Mouse (Mus musculus) erythroblast, embryonic 14.5 days (primary cell): ENCODE data around the gene Tmie. TPM values are rescaled to one million over a fixed set of nuclear protein-coding genes. Genes with fewer than 3 reads are reported as not detected.
"Not testable (repeated sequence)": the region's sequence is repeated elsewhere in the genome, so short reads cannot be mapped to it uniquely, and the experiment has no call there.

Experiments used
- H3K27me3 ChIP-seq: 2 replicates; pipeline ENCODE4 v1.6.1; 2012; ENCODE audit warnings: inconsistent platforms; ENCODE audit not compliant: control insufficient read depth
- H3K36me3 ChIP-seq: 2 replicates; pipeline ENCODE4 v1.6.1; 2012; ENCODE audit warnings: mild to moderate bottlenecking, inconsistent platforms; ENCODE audit not compliant: control insufficient read depth
- H3K4me1 ChIP-seq: 2 replicates; pipeline ENCODE4 v1.6.1; 2012; ENCODE audit warnings: inconsistent platforms; ENCODE audit not compliant: control insufficient read depth
- H3K4me3 ChIP-seq: replicated peaks from 2 replicates; pipeline ENCODE3; 2012; ENCODE audit warnings: moderate library complexity, mild to moderate bottlenecking, inconsistent platforms
- H3K9me3 ChIP-seq: 2 replicates; pipeline ENCODE4 v1.6.1; 2012; ENCODE audit warnings: low read length, inconsistent platforms, mixed read lengths; ENCODE audit not compliant: control insufficient read depth
- GATA1 ChIP-seq: IDR thresholded peaks from 2 replicates; pipeline ENCODE4 v1.6.1; 2012; ENCODE audit warnings: low read length, inconsistent platforms, mixed read lengths
- TAL1 ChIP-seq: IDR thresholded peaks from 3 replicates; pipeline ENCODE4 v1.6.1; 2012; ENCODE audit warnings: low read length, inconsistent platforms, mixed read lengths
- polyA plus RNA-seq: library from polyadenylated mRNA; stranded (reverse); fragments of >175 nt; gene quantifications from 2 replicates; pipeline ENCODE4 v1.2.3, GENCODE M21; 2012

The Tmie gene
- polyA plus RNA-seq, 1 experiment = not detected

DNA sequence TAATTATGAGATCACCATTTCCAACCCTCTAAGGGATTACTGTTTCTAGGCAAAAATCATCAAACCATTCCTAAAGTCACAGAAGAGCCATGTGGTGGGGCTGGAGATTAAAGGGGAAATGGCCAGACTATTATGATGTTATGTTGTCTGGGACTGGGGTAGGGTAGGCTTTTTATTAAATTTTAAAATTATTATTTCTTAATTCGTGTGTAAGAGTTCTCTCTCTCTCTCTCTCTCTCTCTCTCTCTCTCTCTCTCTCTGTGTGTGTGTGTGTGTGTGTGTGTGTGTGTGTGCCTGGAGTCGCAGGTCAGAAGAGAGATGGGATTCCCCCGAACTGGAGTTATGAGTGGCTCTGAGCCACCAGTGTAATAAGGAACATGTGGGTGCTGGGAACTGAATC lies 53.5 kb downstream of the Tmie start, which contains the start of gene Prss43:
TSS of gene Prss43 (plus strand) at position 301 of the 400 bp plus-strand sequence.
- H3K27me3 ChIP-seq = 0 out of 2 replicates have a peak, but pooled peaks cover 2% of the 10 kb centered on the region
- no peaks in the 10 kb centered on the region for H3K36me3 ChIP-seq
- H3K4me3 ChIP-seq = no peak within 1 kb of the TSS
- no peak for TF ChIP-seq TAL1
- no peak for TF ChIP-seq GATA1
- H3K4me1 ChIP-seq = no peaks in the 10 kb centered on the region
- H3K9me3 ChIP-seq = no peaks in the 10 kb centered on the region

DNA sequence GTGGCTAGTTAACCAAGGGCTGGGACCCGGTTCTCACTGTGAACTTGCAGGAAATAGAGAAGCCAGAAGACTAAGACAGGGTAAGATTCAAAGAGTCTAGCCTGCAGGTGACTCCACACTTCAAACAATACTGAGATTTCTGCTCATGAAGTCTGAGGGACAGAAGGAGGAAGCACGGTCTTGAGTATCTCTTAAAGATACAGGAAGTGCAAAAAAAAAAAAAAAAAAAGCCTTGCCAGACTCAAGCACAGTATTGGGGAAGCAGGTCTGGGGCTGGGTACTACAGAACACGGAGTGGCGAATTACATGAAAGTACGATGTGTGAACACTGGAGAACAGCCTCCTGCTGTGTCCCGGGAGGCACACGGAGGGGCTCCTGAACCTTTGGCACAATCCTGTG lies 54.1 kb downstream of the Tmie start:
- no peaks in the 10 kb centered on the region for H3K4me1 ChIP-seq
- H3K36me3 ChIP-seq = no peaks in the 10 kb centered on the region
- H3K27me3 ChIP-seq = 0 out of 2 replicates have a peak, but pooled peaks cover 2% of the 10 kb centered on the region
- no peaks in the 10 kb centered on the region for H3K9me3 ChIP-seq
- H3K4me3 ChIP-seq = no peak overlapping the region
- no peak for TF ChIP-seq GATA1
- TF ChIP-seq TAL1 = no peak

DNA sequence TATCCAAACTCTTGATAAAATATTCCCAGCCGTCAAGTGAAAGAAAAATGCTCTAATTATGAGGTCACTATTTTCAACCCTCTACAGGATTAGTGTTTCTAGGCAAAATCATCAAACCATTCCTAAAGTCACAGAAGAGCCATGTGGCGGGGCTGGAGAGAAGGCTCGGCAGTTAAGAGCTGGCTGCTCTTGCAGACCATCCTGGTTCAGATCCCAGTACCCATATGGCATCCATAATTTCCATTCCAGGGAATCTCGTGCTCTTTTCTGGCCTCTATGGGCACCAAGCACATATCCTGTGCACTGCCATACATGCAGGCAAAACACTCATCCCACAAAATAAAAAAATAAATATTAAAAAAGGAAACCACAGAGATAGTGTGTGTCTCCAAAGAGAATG lies 54.5 kb downstream of the Tmie start:
- H3K36me3 ChIP-seq = no peaks in the 10 kb centered on the region
- H3K4me1 ChIP-seq = no peaks in the 10 kb centered on the region
- TF ChIP-seq TAL1 = no peak
- no peak for TF ChIP-seq GATA1
- no peaks in the 10 kb centered on the region for H3K9me3 ChIP-seq
- H3K27me3 ChIP-seq = 0 out of 2 replicates have a peak, but pooled peaks cover 2% of the 10 kb centered on the region
- H3K4me3 ChIP-seq = no peak overlapping the region

DNA sequence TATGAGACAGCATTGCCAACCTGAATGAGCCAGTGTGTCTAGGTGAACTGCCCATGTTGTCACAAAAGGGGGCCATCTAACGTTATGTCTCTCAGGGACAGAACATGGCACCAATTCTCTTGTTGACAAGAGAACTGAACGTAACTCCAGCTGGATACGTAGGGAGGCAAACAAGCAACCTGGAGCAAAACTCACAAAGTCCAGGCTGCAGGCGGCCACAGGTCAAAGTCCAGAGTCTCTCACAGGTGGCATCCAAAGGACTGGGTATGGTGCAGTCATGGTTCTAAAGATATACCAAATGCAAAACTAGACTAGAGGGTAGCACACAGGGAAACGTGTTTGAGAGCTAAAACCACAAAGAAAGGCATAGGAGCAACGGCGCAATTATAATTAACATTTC lies 58.5 kb downstream of the Tmie start:
- Histone ChIP-seq H3K36me3 (no peaks in the 10 kb centered on the region), H3K4me1 (no peaks in the 10 kb centered on the region), H3K4me3 (no peak overlapping the region), H3K27me3 (no peaks in the 10 kb centered on the region; the same call in 1 of the 2 replicates), H3K9me3 (no peaks in the 10 kb centered on the region)
- no peak for TF ChIP-seq TAL1
- TF ChIP-seq GATA1 = no peak

DNA sequence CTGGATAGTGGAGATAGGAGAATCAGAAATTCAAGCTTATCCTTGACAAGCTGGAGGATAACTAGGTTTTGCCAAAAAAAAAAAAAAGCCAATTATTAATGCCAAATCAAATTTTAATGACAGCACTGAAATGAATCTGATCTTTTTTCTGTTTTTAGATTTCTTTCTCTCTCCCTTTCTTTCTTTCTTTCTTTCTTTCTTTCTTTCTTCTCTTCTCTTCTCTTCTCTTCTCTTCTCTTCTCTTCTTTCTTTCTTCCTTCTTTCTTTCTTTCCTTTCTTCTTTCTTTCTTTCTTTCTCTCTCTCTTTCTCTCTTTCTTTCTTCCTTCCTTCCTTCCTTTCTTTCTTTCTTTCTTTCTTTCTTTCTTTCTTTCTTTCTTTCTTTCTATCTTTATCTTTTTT lies 59.4 kb downstream of the Tmie start:
- not testable (repeated sequence) for H3K4me1 ChIP-seq, H3K9me3 ChIP-seq, H3K36me3 ChIP-seq, H3K4me3 ChIP-seq, H3K27me3 ChIP-seq

Other genes with a start within 250 kb of the Tmie start
- 0.26 and 0.65 TPM in 2 replicates for gene Nbeal2, start 226.0 kb downstream of the Tmie start, polyA plus RNA-seq
- gene Ccdc12, start 223.6 kb downstream of the Tmie start, polyA plus RNA-seq = 21.3 and 25.9 TPM in 2 replicates
- not detected in 2 replicates for gene Myl3, start 138.3 kb downstream of the Tmie start, polyA plus RNA-seq
- not detected in 2 replicates for gene Pth1r, start 133.0 kb downstream of the Tmie start, polyA plus RNA-seq
- gene Prss42, start 81.9 kb downstream of the Tmie start, polyA plus RNA-seq = not detected in 2 replicates
- 0.02 TPM in 1 of 2 replicates, not detected in the other for gene Prss44, start 66.1 kb downstream of the Tmie start, polyA plus RNA-seq
- gene Prss43, start 53.4 kb downstream of the Tmie start, polyA plus RNA-seq = not detected in 2 replicates
- not detected in 2 replicates for gene Prss45, start 45.5 kb downstream of the Tmie start, polyA plus RNA-seq
- gene Prss46, start 35.6 kb downstream of the Tmie start, polyA plus RNA-seq = not detected in 2 replicates
- gene Prss50, start 22.1 kb downstream of the Tmie start, polyA plus RNA-seq = 0.87 and 3.1 TPM in 2 replicates
- gene Als2cl, start 243 bp downstream of the Tmie start, polyA plus RNA-seq = 0.02 and 0.05 TPM in 2 replicates
- gene Fam240a, start 36.7 kb upstream of the Tmie start, polyA plus RNA-seq = not detected in 2 replicates
- gene Tdgf1, start 66.0 kb upstream of the Tmie start, polyA plus RNA-seq = not detected in 2 replicates
- gene Lrrc2, start 71.4 kb upstream of the Tmie start, polyA plus RNA-seq = not detected in 2 replicates
- gene Rtp3, start 110.5 kb upstream of the Tmie start, polyA plus RNA-seq = 0.02 TPM in 1 of 2 replicates, not detected in the other
- gene Ltf, start 139.2 kb upstream of the Tmie start, polyA plus RNA-seq = not detected in 2 replicates
- 0.87 and 1.3 TPM in 2 replicates for gene Ccrl2, start 177.4 kb upstream of the Tmie start, polyA plus RNA-seq
- 1.6 and 3.0 TPM in 2 replicates for gene Lrrfip2, start 237.5 kb upstream of the Tmie start, polyA plus RNA-seq